Mouse (Mus musculus) kidney, postnatal 0 days (tissue): ENCODE results near the gene Tns2. TPM values are rescaled to one million over a fixed set of nuclear protein-coding genes. Genes with fewer than 3 reads are reported as not detected.
"Not testable (repeated sequence)": the region's sequence is repeated elsewhere in the genome, so short reads cannot be mapped to it uniquely, and the experiment has no call there.

Experiments used
- ATAC-seq: fragments of 200-750 bp; cut with Nextera tagmentation; replicated peaks from 2 replicates; pipeline ENCODE4 v1.8.0; 2017; ENCODE audit warnings: low read depth, moderate number of reproducible peaks, moderate TSS enrichment, moderate library complexity; ENCODE audit not compliant: low FRiP score
- DNase-seq: peaks from one replicate; pipeline ENCODE4 v3.0.0-alpha.2; 2016; ENCODE audit warnings: low spot score
- H3K27ac ChIP-seq: fragments of 300-500 bp; sonication (generic); 2 replicates; pipeline ENCODE4 v1.5.1; 2014; ENCODE audit warnings: mild to moderate bottlenecking
- H3K27me3 ChIP-seq: fragments of 300-500 bp; sonication (generic); 2 replicates; pipeline ENCODE4 v1.6.1; 2014; ENCODE audit warnings: low read length, mixed read lengths; ENCODE audit not compliant: insufficient read depth
- H3K36me3 ChIP-seq: fragments of 300-500 bp; sonication (generic); 2 replicates; pipeline ENCODE4 v1.6.1; 2014; ENCODE audit warnings: low read length, mixed read lengths; ENCODE audit not compliant: insufficient read depth
- H3K4me1 ChIP-seq: fragments of 300-500 bp; sonication (generic); replicated peaks from 2 replicates; pipeline ENCODE4 v1.6.1; 2014; ENCODE audit warnings: antibody characterized with exemption, low read length, mixed read lengths; ENCODE audit not compliant: insufficient read depth
- H3K4me2 ChIP-seq: fragments of 300-500 bp; sonication (generic); 2 replicates; pipeline ENCODE4 v1.6.1; 2014; ENCODE audit warnings: mild to moderate bottlenecking, low read length, moderate library complexity, mixed read lengths
- H3K4me3 ChIP-seq: fragments of 300-500 bp; sonication (generic); replicated peaks from 2 replicates; pipeline ENCODE4 v1.5.1; 2014; ENCODE audit warnings: low read depth, low read length
- H3K9ac ChIP-seq: fragments of 300-500 bp; sonication (generic); 2 replicates; pipeline ENCODE4 v1.6.1; 2014; ENCODE audit warnings: low read depth, low read length
- H3K9me3 ChIP-seq: fragments of 300-500 bp; sonication (generic); replicated peaks from 2 replicates; pipeline ENCODE4 v1.6.1; 2016; ENCODE audit warnings: low read length, inconsistent platforms, mixed read lengths
- CTCF ChIP-seq: IDR thresholded peaks from 2 replicates; pipeline ENCODE4 v1.5.1; 2016; ENCODE audit warnings: antibody characterized with exemption, low read depth, mild to moderate bottlenecking, moderate library complexity
- WGBS: fragments of 180-500 bp; shearing (Covaris S2); extraction: QIAGEN DNeasy Blood & Tissue Kit; methylation state at CpG from one replicate; pipeline ENCODE4 v1.1.7; 2014; 5-methylcytosine and 5-hydroxymethylcytosine counted together
- polyA plus RNA-seq: library from polyadenylated mRNA; unstranded; fragments of >200 nt; fragmentation: Nextera tagmentation; extraction: Ambion mirVana; gene quantifications from 2 replicates; pipeline ENCODE4 v1.2.1, GENCODE M21; 2015

Tns2 gene
- polyA plus RNA-seq, 1 experiment from 2014 or later = 35.8 TPM

DNA sequence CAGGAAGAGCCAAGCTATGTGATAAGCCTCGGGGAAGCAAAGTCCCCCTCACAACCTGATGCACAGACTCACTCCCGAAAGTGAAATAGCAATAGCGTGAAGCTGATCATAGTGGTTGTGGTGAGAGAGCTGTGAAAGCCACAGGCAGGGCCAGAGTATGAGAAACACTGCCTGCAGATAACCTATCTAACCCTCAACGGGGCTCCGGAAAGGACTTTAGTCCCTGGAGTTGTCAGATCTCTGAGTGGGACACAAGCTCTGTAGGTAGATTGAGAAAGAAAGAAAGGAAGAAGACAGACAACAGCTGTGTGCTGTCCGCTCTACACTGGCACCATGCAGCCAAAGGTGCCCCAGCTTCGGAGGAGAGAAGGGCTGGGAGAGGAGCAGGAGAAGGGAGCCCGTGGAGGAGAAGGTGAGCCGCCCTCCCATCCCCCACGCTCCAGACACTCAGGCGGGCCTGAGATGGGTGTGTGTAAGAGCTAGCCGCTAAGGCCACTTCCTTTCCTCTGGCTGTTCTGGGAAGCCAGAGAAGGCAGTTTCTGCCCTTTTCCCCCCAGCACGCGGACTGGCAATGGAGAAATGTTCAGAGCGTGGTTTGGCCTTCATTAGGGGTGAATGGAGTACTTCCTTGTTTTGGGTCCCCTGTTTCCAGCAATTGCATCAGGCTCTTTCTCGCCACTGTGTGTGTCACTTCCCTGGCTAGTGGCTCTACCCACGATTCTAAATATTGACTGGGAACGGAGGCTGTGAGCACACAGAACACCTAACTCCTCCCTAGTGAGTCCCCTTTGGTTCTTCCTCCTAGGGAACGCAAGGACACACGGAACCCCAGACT lies 50.3 kb downstream of the Tns2 start, which contains the start of gene Soat2:
Gene Soat2 (plus strand): TSS at position 226 of the 835 bp plus-strand sequence.
- Histone ChIP-seq H3K4me3 (no peak within 1 kb of the TSS), H3K9ac (0 out of 2 replicates have a peak within 1 kb of the TSS, but pooled peaks have one; percentile 14), H3K27ac (peak within 1 kb of the TSS; percentile 42), H3K4me2 (peak within 1 kb of the TSS; percentile 2; the same call in 1 of the 2 replicates), H3K27me3 (0 out of 2 replicates have a peak, but pooled peaks cover 2% of the 10 kb centered on the region), H3K36me3 (no peaks in the 10 kb centered on the region), H3K9me3 (no peaks in the 10 kb centered on the region), H3K4me1 (0 out of 2 replicates have a peak, but pooled peaks cover 3% of the 10 kb centered on the region)
- ATAC-seq = no peak
- DNase-seq = peak; percentile 61
- no peak for TF ChIP-seq CTCF
- WGBS = 42% methylated on average over 20 of the region's 20 CpGs

DNA sequence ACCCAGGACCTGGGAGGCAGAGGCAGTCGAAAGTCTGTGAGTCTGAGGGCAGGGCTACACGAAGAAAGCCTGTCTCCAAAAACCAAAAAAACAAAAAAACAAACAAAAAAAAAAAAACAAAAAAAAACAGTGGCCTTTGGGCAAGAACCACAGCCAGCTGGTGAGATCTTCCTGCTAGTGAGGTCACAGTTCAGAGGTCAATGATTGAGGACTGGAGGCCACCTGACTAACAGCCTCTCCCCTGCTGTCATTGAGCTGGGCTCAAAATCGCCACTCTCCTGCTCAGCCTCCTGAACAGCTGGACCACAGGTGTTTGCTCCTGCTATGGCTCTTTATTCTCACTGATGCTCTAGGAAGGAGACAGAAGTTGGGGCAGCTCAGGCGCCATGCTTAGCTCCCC lies 52.4 kb downstream of the Tns2 start:
- 31% methylated on average over 4 of the region's 4 CpGs for WGBS
- ATAC-seq = no peak

DNA sequence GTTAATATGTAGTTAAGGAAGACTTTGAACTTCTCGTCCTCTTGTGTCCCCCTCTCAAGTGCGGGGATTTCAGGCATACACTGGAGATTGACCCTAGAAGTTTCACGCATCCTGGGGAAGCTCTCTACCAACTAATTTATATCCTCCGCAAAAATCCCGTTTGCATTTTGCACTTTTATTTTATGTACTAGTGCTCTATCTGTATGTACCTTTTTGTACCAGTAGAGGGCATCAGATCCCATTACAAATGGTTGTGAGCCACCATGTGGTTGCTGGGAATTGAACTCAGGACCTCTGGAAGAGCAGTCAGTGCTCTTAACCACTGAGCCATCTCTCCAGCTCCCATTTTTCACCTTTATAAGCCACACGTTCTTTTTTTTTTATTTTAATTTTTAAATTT lies 54.8 kb downstream of the Tns2 start:
- not testable (repeated sequence) for H3K4me3 ChIP-seq, H3K27ac ChIP-seq, H3K9ac ChIP-seq, H3K36me3 ChIP-seq, ATAC-seq, H3K9me3 ChIP-seq, H3K4me2 ChIP-seq, DNase-seq, H3K4me1 ChIP-seq, H3K27me3 ChIP-seq
- peak; percentile 34 for TF ChIP-seq CTCF
- 88% methylated on average over 6 of the region's 6 CpGs for WGBS

More for the DNA sequence above, 52.4 kb downstream of the Tns2 start:
- no peaks in the 10 kb centered on the region for H3K9me3 ChIP-seq
- no peak overlapping the region for H3K27ac ChIP-seq
- H3K9ac ChIP-seq = no peak overlapping the region
- no peak overlapping the region for H3K4me3 ChIP-seq
- 0 out of 2 replicates have a peak, but pooled peaks cover 3% of the 10 kb centered on the region for H3K4me1 ChIP-seq
- H3K27me3 ChIP-seq = no peaks in the 10 kb centered on the region
- H3K36me3 ChIP-seq = no peaks in the 10 kb centered on the region
- H3K4me2 ChIP-seq = no peak overlapping the region
- no peak for TF ChIP-seq CTCF
- no peak for DNase-seq

DNA sequence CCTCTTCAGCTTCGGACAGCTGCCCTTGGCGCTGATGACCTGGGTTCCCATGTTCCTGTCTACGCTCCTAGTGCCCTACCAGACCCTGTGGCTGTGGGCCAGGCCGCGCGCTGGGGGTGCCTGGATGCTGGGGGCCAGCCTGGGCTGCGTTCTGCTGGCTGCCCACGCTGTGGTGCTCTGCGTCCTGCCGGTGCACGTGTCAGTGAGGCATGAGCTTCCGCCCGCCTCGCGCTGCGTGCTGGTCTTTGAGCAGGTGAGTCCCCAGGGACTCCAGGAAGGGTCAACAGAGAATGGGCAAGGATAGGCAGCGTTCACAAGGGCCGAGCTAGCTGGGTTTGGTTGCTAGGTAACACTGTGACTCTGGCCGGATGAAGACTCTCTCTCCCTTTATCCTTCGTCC lies 56.6 kb downstream of the Tns2 start:
- H3K9me3 ChIP-seq = no peaks in the 10 kb centered on the region
- TF ChIP-seq CTCF = no peak

DNA sequence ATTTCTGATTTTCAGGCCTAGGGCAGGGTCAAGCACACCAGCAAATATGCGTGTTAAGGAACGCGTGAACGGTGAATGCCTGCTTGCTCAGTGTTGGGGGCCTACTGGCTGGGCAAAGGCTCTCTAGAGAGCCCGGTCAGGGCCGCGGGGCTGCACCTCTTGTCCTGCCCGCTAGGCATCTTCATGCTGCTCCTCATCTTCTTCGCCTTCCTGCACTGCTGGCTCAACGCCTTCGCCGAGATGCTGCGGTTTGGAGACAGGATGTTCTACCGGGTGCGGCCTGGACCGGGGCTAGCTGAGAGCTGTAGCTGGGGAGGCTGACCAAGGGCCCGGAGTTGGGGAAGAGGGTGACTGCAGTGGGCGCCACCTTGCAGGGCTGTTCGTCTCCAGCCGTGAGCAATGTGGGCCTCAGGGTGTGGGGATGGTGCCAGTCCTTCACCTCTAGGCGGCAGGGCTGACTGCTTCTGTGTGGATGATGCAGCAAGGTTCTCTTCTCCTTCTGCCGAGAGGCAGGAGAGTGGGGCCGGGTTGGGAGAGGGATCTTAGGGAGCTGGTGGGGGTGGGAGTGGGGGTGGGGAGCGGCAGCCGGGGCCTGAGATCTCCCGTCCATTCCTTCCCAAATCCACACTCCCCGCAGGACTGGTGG lies 60.3 kb downstream of the Tns2 start:
- Histone ChIP-seq H3K36me3 (no peaks in the 10 kb centered on the region), H3K4me1 (no peaks in the 10 kb centered on the region)

More for the DNA sequence above, 56.6 kb downstream of the Tns2 start:
- H3K9ac ChIP-seq = no peak overlapping the region
- H3K27me3 ChIP-seq = no peaks in the 10 kb centered on the region
- H3K4me2 ChIP-seq = no peak overlapping the region
- no peaks in the 10 kb centered on the region for H3K36me3 ChIP-seq
- no peaks in the 10 kb centered on the region for H3K4me1 ChIP-seq
- no peak overlapping the region for H3K4me3 ChIP-seq
- DNase-seq = no peak
- ATAC-seq = no peak
- H3K27ac ChIP-seq = no peak overlapping the region
- 49% methylated on average over 20 of the region's 20 CpGs for WGBS

DNA sequence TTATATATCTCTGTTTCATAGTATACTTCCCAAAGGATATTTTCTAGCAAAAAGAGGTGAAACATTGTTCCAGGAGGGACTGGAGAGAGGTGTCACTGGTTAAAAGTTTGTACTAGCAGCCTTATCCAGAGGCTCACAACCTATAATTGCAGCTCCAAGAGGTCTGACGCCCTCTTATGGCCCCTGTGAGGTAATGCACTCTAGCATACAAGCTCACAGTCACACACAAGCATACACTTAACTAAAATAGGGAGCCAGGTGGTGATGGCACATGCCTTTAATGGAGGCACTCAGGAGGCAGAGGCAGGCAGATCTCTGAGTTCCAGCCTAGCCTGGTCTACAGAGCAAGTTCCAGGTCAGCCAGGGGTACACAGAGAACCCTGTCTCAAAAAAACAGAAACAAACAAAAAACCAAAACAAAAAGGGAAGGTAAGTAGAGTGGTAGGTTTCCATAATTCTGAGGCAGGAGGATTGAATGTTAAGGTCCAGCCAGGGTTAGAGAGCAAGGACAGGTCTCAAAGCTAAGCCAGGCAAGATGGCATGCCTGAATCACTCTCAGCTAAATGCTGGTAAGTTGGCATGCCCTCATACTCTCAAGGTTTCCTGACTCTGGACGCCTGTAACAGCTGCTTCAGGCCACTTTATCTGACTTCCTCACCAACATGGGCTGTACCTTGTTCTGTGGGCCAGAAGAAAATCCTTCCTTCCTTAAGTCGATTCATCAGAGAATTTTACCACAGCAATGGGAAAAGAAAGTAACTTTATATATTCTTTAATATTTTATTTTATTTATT lies 63.9 kb downstream of the Tns2 start:
- DNase-seq = no peak
- no peaks in the 10 kb centered on the region for H3K27me3 ChIP-seq
- no peak for TF ChIP-seq CTCF
- no peak overlapping the region for H3K4me2 ChIP-seq
- H3K4me1 ChIP-seq = peaks cover 7% of the 10 kb centered on the region; the same call in 1 of the 2 replicates
- no peaks in the 10 kb centered on the region for H3K9me3 ChIP-seq
- H3K4me3 ChIP-seq = no peak overlapping the region
- H3K27ac ChIP-seq = no peak overlapping the region
- 58% methylated on average over 3 of the region's 3 CpGs for WGBS
- no peak overlapping the region for H3K9ac ChIP-seq
- no peak for ATAC-seq
- H3K36me3 ChIP-seq = no peaks in the 10 kb centered on the region

More for the DNA sequence above, 60.3 kb downstream of the Tns2 start:
- DNase-seq = no peak
- Histone ChIP-seq H3K9ac (no peak overlapping the region), H3K27ac (no peak overlapping the region), H3K9me3 (no peaks in the 10 kb centered on the region), H3K4me3 (no peak overlapping the region), H3K4me2 (no peak overlapping the region), H3K27me3 (no peaks in the 10 kb centered on the region)
- no peak for TF ChIP-seq CTCF
- 70% methylated on average over 25 of the region's 27 CpGs for WGBS
- no peak for ATAC-seq
